Mouse (Mus musculus): Measurements from ENCODE around the gene Cfap161.

- TF ChIP-seq CTCF (IDR thresholded peaks at IDR 0.05; ENCODE audit: borderline replicate concordance, control insufficient read depth, extremely low read depth, insufficient read depth, low read length, poor library complexity) (no peak), POLR2A (IDR thresholded peaks at IDR 0.05; ENCODE audit: control insufficient read depth, extremely low read depth, insufficient read depth, low read length, poor library complexity) (no peak)
These were observed 1.5 kb upstream of the Cfap161 start for GRCm38 (mm10) chr7:83796177-83796576.

Measured in thymus, adult 2 months (tissue).